Mouse (Mus musculus) liver, embryonic 12.5 days (tissue): ENCODE data around the gene Lmln. TPM values are rescaled to one million over a fixed set of nuclear protein-coding genes. Genes with fewer than 3 reads are reported as not detected.
"Not testable (repeated sequence)": the region's sequence is repeated elsewhere in the genome, so short reads cannot be mapped to it uniquely, and the experiment has no call there.

Experiments used
- ATAC-seq: fragments of 200-750 bp; cut with Nextera tagmentation; 2 replicates; pipeline ENCODE4 v1.8.0; 2017; ENCODE audit warnings: moderate number of reproducible peaks, mild to moderate bottlenecking, moderate library complexity
- H3K27ac ChIP-seq: fragments of 300-500 bp; sonication (generic); 2 replicates; pipeline ENCODE4 v1.5.1; 2016; ENCODE audit warnings: mild to moderate bottlenecking
- H3K27me3 ChIP-seq: fragments of 300-500 bp; sonication (generic); replicated peaks from 2 replicates; pipeline ENCODE4 v1.6.1; 2016; ENCODE audit warnings: mild to moderate bottlenecking, moderate library complexity
- H3K36me3 ChIP-seq: fragments of 300-500 bp; sonication (generic); 2 replicates; pipeline ENCODE4 v1.6.1; 2016; ENCODE audit warnings: mild to moderate bottlenecking, moderate library complexity
- H3K4me1 ChIP-seq: fragments of 300-500 bp; sonication (generic); 2 replicates; pipeline ENCODE4 v1.6.1; 2016
- H3K4me2 ChIP-seq: fragments of 300-500 bp; sonication (generic); 2 replicates; pipeline ENCODE4 v1.6.1; 2016; ENCODE audit warnings: mild to moderate bottlenecking, moderate library complexity
- H3K4me3 ChIP-seq: fragments of 300-500 bp; sonication (generic); 2 replicates; pipeline ENCODE4 v1.5.1; 2016; ENCODE audit warnings: mild to moderate bottlenecking, moderate library complexity
- H3K9ac ChIP-seq: fragments of 300-500 bp; sonication (generic); 2 replicates; pipeline ENCODE4 v1.6.1; 2016; ENCODE audit warnings: mild to moderate bottlenecking, moderate library complexity
- H3K9me3 ChIP-seq: fragments of 300-500 bp; sonication (generic); replicated peaks from 2 replicates; pipeline ENCODE4 v1.6.1; 2016; ENCODE audit warnings: mild to moderate bottlenecking, moderate library complexity
- WGBS: fragments of 180-500 bp; shearing (Covaris S2); methylation state at CpG from one replicate; pipeline ENCODE4 v1.1.7; 2016; ENCODE audit not compliant: insufficient replicate concordance; 5-methylcytosine and 5-hydroxymethylcytosine counted together
- polyA plus RNA-seq: library from polyadenylated mRNA; unstranded; fragments of >200 nt; fragmentation: Nextera tagmentation; extraction: Ambion mirVana; gene quantifications from 2 replicates; pipeline ENCODE4 v1.2.1, GENCODE M21; 2016

Gene Lmln
- polyA plus RNA-seq, 1 experiment from 2014 or later: 1.1 TPM

- H3K9ac ChIP-seq: no peak overlapping the region
- H3K36me3 ChIP-seq: peaks cover 7% of the 10 kb centered on the region; the same call in 1 of the 2 replicates
- no peaks in the 10 kb centered on the region for H3K27me3 ChIP-seq
- 77% methylated on average over 6 of the region's 6 CpGs for WGBS
- no peaks in the 10 kb centered on the region for H3K9me3 ChIP-seq
- ATAC-seq: no peak
- H3K4me2 ChIP-seq: no peak overlapping the region
- H3K27ac ChIP-seq: no peak overlapping the region
- no peak overlapping the region for H3K4me3 ChIP-seq
- no peaks in the 10 kb centered on the region for H3K4me1 ChIP-seq
Measured at GRCm38 (mm10) chr16:33082951-33083350, 20.6 kb downstream of the Lmln start.

- Histone ChIP-seq H3K4me1 (no peaks in the 10 kb centered on the region), H3K36me3 (peaks cover 7% of the 10 kb centered on the region; the same call in 1 of the 2 replicates), H3K4me2 (no peak overlapping the region), H3K9ac (no peak overlapping the region), H3K4me3 (no peak overlapping the region), H3K27ac (no peak overlapping the region), H3K27me3 (no peaks in the 10 kb centered on the region), H3K9me3 (no peaks in the 10 kb centered on the region)
- ATAC-seq: no peak
- WGBS: 78% methylated on average over 2 of the region's 2 CpGs
Measured at GRCm38 (mm10) chr16:33083996-33084395, 21.7 kb downstream of the Lmln start.

- Histone ChIP-seq H3K4me3 (no peak overlapping the region), H3K4me1 (no peaks in the 10 kb centered on the region), H3K9ac (no peak overlapping the region), H3K4me2 (no peak overlapping the region), H3K9me3 (no peaks in the 10 kb centered on the region), H3K27ac (no peak overlapping the region), H3K36me3 (peaks cover 12% of the 10 kb centered on the region; the same call in 1 of the 2 replicates), H3K27me3 (no peaks in the 10 kb centered on the region)
- 70% methylated on average over 8 of the region's 8 CpGs for WGBS
- no peak for ATAC-seq
Measured at GRCm38 (mm10) chr16:33085666-33086065, 23.3 kb downstream of the Lmln start.

GRCm38 (mm10) chr16:33113726-33114125, 51.4 kb downstream of the Lmln start:
- ATAC-seq: no peak
- Histone ChIP-seq H3K4me2 (no peak overlapping the region), H3K9ac (no peak overlapping the region), H3K4me1 (no peaks in the 10 kb centered on the region), H3K27me3 (no peaks in the 10 kb centered on the region), H3K4me3 (no peak overlapping the region), H3K36me3 (peaks cover 5% of the 10 kb centered on the region), H3K27ac (no peak overlapping the region), H3K9me3 (no peaks in the 10 kb centered on the region)
- WGBS: 62% methylated on average over 4 of the region's 4 CpGs

- no peak overlapping the region for H3K9ac ChIP-seq
- no peak for ATAC-seq
- H3K4me2 ChIP-seq: no peak overlapping the region
- H3K27me3 ChIP-seq: no peaks in the 10 kb centered on the region
- H3K27ac ChIP-seq: 0 out of 2 replicates have a peak overlapping the region, but pooled peaks have one; percentile 13
- 0 out of 2 replicates have a peak, but pooled peaks cover 3% of the 10 kb centered on the region for H3K4me1 ChIP-seq
- H3K4me3 ChIP-seq: no peak overlapping the region
- 69% methylated on average over 8 of the region's 8 CpGs for WGBS
- H3K9me3 ChIP-seq: no peaks in the 10 kb centered on the region
- 0 out of 2 replicates have a peak, but pooled peaks cover 4% of the 10 kb centered on the region for H3K36me3 ChIP-seq
Measured at GRCm38 (mm10) chr16:33123373-33123772, 61.1 kb downstream of the Lmln start.

- no peak for ATAC-seq
Measured at GRCm38 (mm10) chr16:33123938-33124820, 61.9 kb downstream of the Lmln start.

GRCm38 (mm10) chr16:33127052-33127451, 64.7 kb downstream of the Lmln start:
- 0 out of 2 replicates have a peak, but pooled peaks cover 3% of the 10 kb centered on the region for H3K4me1 ChIP-seq
- no peaks in the 10 kb centered on the region for H3K9me3 ChIP-seq
- H3K9ac ChIP-seq: no peak overlapping the region
- H3K27me3 ChIP-seq: no peaks in the 10 kb centered on the region
- H3K4me3 ChIP-seq: no peak overlapping the region
- 0 out of 2 replicates have a peak, but pooled peaks cover 4% of the 10 kb centered on the region for H3K36me3 ChIP-seq
- no peak for ATAC-seq
- 79% methylated on average over 6 of the region's 6 CpGs for WGBS
- H3K4me2 ChIP-seq: no peak overlapping the region
- H3K27ac ChIP-seq: no peak overlapping the region

More at GRCm38 (mm10) chr16:33123938-33124820, 61.9 kb downstream of the Lmln start:
- no peak overlapping the region for H3K4me3 ChIP-seq
- no peak overlapping the region for H3K4me2 ChIP-seq
- H3K27me3 ChIP-seq: no peaks in the 10 kb centered on the region
- H3K27ac ChIP-seq: 0 out of 2 replicates have a peak overlapping the region, but pooled peaks have one; percentile 13
- 0 out of 2 replicates have a peak, but pooled peaks cover 4% of the 10 kb centered on the region for H3K36me3 ChIP-seq
- H3K4me1 ChIP-seq: 0 out of 2 replicates have a peak, but pooled peaks cover 3% of the 10 kb centered on the region
- 70% methylated on average over 24 of the region's 24 CpGs for WGBS
- H3K9me3 ChIP-seq: no peaks in the 10 kb centered on the region
- no peak overlapping the region for H3K9ac ChIP-seq

GRCm38 (mm10) chr16:33130731-33131130, 68.4 kb downstream of the Lmln start:
- no peak overlapping the region for H3K9ac ChIP-seq
- no peaks in the 10 kb centered on the region for H3K4me1 ChIP-seq
- no peaks in the 10 kb centered on the region for H3K9me3 ChIP-seq
- peaks cover 11% of the 10 kb centered on the region; the same call in 1 of the 2 replicates for H3K27me3 ChIP-seq
- 26% methylated on average over 4 of the region's 4 CpGs for WGBS
- ATAC-seq: no peak
- no peak overlapping the region for H3K4me2 ChIP-seq
- no peaks in the 10 kb centered on the region for H3K36me3 ChIP-seq
- no peak overlapping the region for H3K27ac ChIP-seq
- H3K4me3 ChIP-seq: no peak overlapping the region

- H3K4me3 ChIP-seq: no peak overlapping the region
- H3K9me3 ChIP-seq: no peaks in the 10 kb centered on the region
- no peaks in the 10 kb centered on the region for H3K4me1 ChIP-seq
- H3K27ac ChIP-seq: no peak overlapping the region
- no peaks in the 10 kb centered on the region for H3K36me3 ChIP-seq
- no peak overlapping the region for H3K9ac ChIP-seq
- peaks cover 11% of the 10 kb centered on the region; the same call in 1 of the 2 replicates for H3K27me3 ChIP-seq
- 67% methylated on average over 13 of the region's 13 CpGs for WGBS
- H3K4me2 ChIP-seq: no peak overlapping the region
- ATAC-seq: no peak
Measured at GRCm38 (mm10) chr16:33133186-33133585, 70.9 kb downstream of the Lmln start.

GRCm38 (mm10) chr16:33135167-33135566, 72.8 kb downstream of the Lmln start:
- no peaks in the 10 kb centered on the region for H3K4me1 ChIP-seq
- H3K9me3 ChIP-seq: no peaks in the 10 kb centered on the region
- 58% methylated on average over 4 of the region's 4 CpGs for WGBS
- no peak overlapping the region for H3K4me2 ChIP-seq
- H3K27me3 ChIP-seq: peaks cover 11% of the 10 kb centered on the region; the same call in 1 of the 2 replicates
- no peak overlapping the region for H3K27ac ChIP-seq
- ATAC-seq: no peak
- no peak overlapping the region for H3K9ac ChIP-seq
- H3K36me3 ChIP-seq: no peaks in the 10 kb centered on the region
- H3K4me3 ChIP-seq: no peak overlapping the region

- WGBS: 65% methylated on average over 6 of the region's 7 CpGs
- H3K27ac ChIP-seq, H3K9ac ChIP-seq, H3K27me3 ChIP-seq, H3K9me3 ChIP-seq, H3K36me3 ChIP-seq, H3K4me1 ChIP-seq, ATAC-seq, H3K4me2 ChIP-seq, H3K4me3 ChIP-seq: not testable (repeated sequence)
Measured at GRCm38 (mm10) chr16:33139061-33139460, 76.7 kb downstream of the Lmln start.

GRCm38 (mm10) chr16:33141758-33142280, 79.5 kb downstream of the Lmln start:
- H3K36me3 ChIP-seq: no peaks in the 10 kb centered on the region
- ATAC-seq: no peak
- no peak overlapping the region for H3K27ac ChIP-seq
- H3K9ac ChIP-seq: no peak overlapping the region
- no peak overlapping the region for H3K4me3 ChIP-seq
- H3K9me3 ChIP-seq: no peaks in the 10 kb centered on the region
- H3K4me2 ChIP-seq: no peak overlapping the region
- no peaks in the 10 kb centered on the region for H3K4me1 ChIP-seq
- 53% methylated on average over 3 of the region's 3 CpGs for WGBS
- no peaks in the 10 kb centered on the region for H3K27me3 ChIP-seq
